Mouse (Mus musculus): ENCODE results near the gene Gm20388. TPM values are rescaled to one million over a fixed set of nuclear protein-coding genes. Genes with fewer than 3 reads are reported as not detected.
A peak's percentile ranks its signal among the peaks of the same experiment; 100 is the strongest.

The Gm20388 gene
- total RNA-seq, 1 experiment from 2014 or later: 10.0 TPM

DNA sequence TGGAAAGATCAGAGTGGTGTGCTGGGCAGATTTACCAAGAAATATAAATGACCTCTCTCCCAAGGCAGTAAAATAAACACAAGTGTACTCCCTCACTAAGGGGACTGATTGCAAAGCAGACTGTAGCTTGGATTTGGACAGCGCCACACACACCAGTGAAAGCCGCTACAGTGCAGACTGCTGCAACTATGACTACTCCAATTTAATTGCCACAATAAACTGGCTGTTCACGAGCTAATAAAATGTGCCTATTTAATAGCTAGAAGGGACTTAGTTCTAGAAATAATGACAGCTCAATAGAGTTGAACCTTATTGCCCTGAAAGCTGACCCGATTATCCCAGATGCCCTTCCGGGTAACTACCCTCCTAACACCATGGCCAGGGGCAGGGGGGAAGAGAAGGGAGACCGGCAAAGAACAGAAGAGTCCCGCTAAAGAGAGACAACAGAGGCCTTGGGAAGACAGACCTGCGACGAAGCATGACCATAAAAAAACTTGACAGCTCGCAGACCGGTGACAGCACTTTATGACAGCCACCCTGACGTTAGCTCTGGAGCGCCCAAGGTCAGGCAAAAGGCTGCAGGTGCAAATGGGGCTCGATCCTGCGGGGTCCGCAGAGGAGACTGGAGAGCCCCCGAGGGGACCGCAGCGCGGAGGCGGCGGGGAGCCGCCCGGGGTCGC lies 189.9 kb downstream of the Gm20388 start:
- no peak for ATAC-seq (replicated peaks; ENCODE audit: insufficient number of reproducible peaks, low FRiP score, low TSS enrichment, poor library complexity, severe bottlenecking)

DNA sequence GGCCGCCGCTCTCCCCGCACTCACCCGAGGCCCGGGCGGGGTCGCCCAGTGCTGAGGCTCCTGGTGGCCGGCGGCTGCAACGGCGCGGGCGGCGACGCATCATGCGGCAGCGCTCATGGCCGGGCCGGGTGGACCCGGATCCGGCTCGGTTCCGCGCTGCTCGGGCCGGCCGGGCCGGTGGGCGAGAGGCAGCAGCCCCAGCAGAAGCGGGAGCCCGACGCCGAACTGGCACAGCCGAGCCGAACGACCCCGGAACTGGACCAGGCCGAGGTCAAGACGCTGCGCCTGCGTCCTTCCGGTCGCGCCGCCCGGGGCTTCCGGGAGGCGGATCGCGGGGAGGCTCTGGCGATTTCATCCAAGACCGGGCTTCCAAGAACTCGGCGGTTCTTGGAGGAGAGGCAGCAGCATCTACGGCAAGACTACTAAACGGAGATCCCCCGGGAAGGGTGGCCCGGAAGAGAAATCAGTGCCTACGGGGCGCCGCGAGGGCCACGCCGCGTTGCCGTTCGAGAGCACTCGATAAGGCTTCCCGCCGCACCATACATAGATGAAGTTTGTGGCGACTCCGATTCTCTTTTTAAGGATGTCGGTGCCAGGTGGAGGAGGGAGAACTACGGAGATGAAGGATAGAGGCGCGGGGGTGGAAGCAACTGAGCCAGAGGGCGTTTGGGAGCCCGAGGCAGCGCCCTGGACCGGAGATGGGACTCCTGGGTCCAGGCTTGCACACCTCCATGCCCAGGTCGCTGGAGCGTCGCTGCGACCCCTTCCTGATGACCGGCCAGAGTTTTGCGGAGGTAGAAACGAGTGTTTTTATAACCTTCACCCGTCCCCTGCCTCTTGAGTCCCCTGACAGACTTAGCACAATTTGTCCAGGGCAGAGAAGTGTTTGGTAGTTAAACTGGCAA lies 190.7 kb downstream of the Gm20388 start, which contains the start of gene Zdhhc7:
Gene Zdhhc7 (minus strand): TSS at position 415 of the 905 bp plus-strand sequence.
- ATAC-seq (replicated peaks; ENCODE audit: insufficient number of reproducible peaks, low FRiP score, low TSS enrichment, poor library complexity, severe bottlenecking): peak; percentile 49

DNA sequence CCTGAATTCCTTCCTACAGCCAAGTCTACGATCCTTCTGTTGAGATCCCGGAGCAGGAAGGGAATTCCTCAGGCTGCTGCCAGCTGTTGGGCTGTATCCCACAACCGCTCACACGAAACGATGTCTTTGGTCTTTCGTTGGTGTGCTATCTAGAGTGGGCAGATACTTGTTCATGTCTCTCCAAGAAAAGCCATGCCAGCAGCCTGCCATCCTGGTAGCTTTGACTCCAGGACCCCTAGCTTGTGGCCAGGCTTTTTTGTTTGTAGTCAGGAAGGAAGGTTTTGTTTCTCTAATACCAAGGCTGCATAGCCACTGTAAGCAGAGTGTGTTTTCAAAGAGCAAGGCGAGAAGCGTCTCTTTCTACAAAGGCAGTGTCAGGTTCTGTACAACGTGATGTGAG lies 193.3 kb downstream of the Gm20388 start:
- no peak for ATAC-seq (replicated peaks; ENCODE audit: insufficient number of reproducible peaks, low FRiP score, low TSS enrichment, poor library complexity, severe bottlenecking)

DNA sequence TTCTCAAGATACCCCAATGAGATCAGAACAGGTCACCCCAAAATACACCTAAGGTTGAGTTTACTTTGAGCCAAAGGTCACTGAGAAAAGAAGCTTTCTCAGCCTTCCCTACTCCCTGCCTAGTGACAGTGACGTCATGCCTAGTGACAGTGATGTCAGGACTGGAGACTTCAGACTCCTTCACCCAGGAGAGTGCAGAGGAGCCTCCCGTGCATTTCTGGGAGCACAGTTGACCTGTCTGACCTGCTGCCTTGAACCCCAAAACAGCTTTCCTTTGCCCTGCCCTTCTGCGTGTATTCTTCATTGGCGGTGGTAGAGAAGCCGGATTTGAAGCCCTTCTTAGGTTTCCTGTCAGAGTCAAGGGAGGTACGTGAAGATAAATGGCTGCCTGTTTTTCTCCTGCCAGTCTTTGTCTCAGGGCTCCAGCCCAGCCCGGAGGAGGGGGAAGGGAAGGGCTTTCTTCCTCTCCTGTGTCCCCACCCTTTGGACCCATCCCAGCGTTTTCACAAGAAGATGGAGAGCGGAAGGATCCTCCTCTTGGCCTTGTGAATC lies 194.2 kb downstream of the Gm20388 start:
- ATAC-seq (replicated peaks; ENCODE audit: insufficient number of reproducible peaks, low FRiP score, low TSS enrichment, poor library complexity, severe bottlenecking): no peak

DNA sequence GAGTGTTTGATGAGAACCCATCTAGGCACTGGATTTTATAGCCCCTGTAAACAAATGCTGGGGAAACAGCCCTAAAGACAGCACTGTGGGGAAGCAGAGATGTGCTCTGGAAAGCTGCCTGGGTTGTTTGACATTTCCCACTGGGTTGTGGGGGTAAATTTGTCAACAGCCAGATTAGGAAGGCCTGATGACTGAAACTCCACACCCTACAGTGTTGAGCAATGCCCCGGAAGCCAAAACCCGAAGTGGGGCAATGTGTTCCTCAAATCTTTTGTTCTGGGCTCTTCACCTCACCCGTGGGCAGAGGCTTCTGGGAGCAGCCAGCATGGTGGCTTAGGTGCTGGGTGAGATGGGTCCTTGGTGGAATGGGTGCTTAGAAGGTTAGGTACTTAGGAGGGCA lies 198.5 kb downstream of the Gm20388 start:
- peak; percentile 46 for ATAC-seq (replicated peaks; ENCODE audit: insufficient number of reproducible peaks, low FRiP score, low TSS enrichment, poor library complexity, severe bottlenecking)

DNA sequence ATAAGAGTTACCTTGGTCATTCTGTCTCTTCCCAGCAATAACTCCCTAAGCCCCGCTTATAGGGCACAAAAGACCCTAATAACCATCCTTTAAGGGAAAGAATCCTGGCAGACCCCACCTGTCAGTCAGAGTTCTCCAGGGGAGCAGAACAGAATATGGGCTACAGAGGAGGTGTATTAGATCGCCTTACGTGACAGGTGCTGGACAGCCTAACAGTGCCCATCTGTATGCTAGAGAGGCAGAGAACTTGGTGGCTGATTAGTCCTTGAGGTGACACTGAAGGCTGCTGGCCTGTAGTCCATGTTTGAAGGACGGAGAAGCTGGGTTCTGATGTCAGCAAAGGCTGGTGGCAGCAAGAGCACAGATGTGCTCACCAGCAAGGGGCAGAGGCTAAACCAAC lies 200.3 kb downstream of the Gm20388 start:
- no peak for ATAC-seq (replicated peaks; ENCODE audit: insufficient number of reproducible peaks, low FRiP score, low TSS enrichment, poor library complexity, severe bottlenecking)

DNA sequence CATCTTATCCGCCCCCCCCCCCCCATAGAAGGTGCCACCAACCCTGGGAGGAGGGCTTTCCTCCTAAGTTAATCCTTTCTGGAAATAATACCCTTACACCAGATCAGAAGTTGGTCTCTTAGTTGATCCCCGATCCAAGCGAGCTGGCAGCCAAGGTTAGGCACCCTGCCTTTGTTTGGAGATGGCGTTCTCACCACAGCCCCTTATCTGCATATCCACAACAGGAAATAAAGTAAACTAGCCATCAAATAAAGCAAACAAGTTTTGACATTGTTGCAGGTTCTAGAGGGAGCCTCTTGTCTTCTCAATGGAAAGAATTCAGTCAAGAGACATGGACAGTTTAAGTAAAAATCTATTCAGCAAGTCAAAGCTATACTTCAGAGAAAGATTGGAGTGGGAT lies 200.7 kb downstream of the Gm20388 start:
- no peak for ATAC-seq (replicated peaks; ENCODE audit: insufficient number of reproducible peaks, low FRiP score, low TSS enrichment, poor library complexity, severe bottlenecking)

DNA sequence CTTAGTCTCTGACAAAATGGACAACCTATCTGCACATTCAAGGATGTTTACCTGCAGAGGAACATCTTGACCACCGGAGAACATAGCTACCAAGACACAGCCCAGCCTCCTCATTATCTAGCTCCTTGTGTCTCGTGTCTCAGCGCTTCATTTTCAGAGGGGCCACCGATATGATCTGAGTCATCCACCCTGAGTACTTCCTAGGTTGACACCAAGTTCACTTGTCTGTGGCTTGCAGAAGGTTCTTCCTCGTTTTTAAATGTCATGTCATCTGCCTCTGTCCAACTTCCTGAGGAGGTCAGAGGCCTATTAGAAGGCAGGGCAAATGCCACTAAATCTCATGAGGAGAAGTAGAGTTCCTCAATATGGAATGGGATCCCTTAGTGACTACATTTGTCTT lies 201.9 kb downstream of the Gm20388 start:
- peak; percentile 57 for ATAC-seq (replicated peaks; ENCODE audit: insufficient number of reproducible peaks, low FRiP score, low TSS enrichment, poor library complexity, severe bottlenecking)

DNA sequence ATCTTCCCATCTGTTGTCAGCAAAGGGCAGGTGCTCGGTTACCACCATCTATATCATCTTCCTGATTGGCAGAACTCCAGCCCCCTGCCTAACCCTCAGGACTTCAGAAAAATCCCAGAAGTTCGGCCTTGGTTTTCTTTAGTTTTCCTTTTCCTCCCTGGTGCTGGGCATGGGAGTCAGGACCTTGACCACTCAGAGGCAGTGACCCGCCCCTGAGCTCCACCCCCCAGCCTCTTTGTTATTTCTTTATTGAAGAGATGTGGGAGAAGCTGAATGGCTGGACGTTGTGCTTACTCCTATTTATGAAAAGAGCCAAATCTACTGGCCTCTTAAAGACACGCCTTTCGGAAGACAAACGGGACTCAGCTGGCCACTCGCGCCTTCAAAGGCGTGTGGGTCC lies 202.7 kb downstream of the Gm20388 start:
- peak; percentile 4; the same call in 1 of the 2 replicates for ATAC-seq (replicated peaks; ENCODE audit: insufficient number of reproducible peaks, low FRiP score, low TSS enrichment, poor library complexity, severe bottlenecking)

DNA sequence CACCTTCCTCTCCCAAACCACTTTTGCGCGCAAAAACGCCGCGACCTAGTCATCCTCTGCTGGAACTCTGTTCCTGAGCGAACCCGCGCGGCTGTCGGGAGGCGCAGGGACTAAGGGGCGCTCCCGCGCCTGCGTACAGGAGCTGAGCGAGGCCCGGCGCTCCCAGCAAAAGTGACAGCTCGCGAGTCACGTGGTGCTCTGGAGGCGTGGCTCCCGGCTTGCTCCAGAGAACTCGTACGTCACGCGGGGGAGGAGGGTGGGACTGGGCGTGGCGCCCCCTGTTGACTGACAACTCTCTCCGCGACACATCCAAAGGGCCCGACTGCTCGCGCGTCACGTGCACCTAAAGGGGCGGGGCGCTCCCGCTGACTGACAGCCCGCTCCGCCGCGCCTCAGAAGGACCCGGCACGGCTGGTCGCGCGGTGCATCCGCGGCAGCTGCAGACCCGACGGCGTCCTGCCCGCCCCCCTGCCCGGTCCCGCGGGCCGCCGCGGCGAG lies 203.2 kb downstream of the Gm20388 start, which contains the start of gene 6430548M08Rik:
Gene 6430548M08Rik (plus strand): TSS at position 395 of the 498 bp plus-strand sequence.
- ATAC-seq (replicated peaks; ENCODE audit: insufficient number of reproducible peaks, low FRiP score, low TSS enrichment, poor library complexity, severe bottlenecking): peak; percentile 69

DNA sequence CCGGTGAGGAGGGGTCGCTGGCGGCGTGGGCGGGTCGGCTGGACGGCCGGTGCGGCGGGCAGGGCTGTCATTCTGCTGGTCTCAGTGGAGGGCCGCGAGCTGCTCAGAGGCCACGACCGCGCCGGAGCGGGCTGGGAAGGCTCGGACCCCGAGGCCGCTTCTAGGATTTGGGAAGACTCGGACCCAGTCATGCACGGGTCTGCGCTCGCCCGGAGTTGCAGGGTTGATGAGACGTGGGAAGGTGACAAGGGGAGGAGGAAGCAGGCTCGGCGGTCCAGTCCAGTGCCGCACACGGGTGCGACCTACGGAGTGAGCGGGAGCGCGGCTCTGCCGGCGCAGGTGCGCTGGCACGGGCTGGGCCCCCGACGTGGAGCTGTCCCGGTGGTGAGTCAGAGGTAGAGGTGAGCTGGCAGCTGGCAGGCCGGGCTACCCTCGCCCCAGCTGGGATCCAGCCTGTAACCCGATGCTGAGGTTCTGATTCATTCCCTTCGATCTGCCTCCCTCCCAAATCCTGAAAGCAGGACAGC lies 203.7 kb downstream of the Gm20388 start:
- no peak for ATAC-seq (replicated peaks; ENCODE audit: insufficient number of reproducible peaks, low FRiP score, low TSS enrichment, poor library complexity, severe bottlenecking)

DNA sequence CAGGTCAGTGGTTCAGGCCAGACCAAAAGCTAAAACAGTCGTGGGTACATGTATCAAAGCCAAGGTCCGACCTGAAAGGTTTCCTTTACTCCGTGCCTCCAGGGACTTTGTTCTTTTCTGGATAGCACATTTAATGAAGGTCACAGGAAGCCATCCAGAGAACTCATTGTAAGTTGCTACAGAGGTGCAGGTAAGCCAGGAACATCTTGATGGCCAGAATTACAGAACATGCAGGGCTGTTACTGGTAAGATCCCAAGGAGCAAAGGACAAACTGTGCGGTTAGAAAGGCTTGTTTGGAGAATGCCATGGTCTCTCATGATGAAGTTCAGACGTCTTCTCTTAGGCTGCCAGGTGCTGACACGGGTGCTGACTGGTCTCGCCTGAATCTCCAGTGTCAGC lies 206.0 kb downstream of the Gm20388 start:
- no peak for ATAC-seq (replicated peaks; ENCODE audit: insufficient number of reproducible peaks, low FRiP score, low TSS enrichment, poor library complexity, severe bottlenecking)

DNA sequence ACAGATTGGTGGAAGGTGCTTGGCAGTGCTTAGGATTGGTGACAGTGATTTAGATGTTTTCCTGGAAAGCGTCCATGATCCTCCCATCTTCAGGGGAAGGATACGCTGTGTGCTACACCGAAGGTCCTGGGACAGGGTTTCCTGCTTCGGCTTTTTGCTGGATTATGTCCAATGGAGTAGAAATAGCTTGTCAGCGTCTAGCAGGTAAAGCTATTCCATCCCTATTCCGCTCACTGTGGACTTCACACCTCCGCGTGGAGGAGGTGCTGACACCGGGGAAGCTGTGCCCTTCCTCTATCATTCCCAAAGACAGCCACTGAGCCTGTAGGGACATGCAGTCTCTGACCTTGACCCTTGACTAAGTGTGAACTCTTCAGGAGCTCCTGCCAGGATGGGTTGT lies 207.5 kb downstream of the Gm20388 start:
- no peak for ATAC-seq (replicated peaks; ENCODE audit: insufficient number of reproducible peaks, low FRiP score, low TSS enrichment, poor library complexity, severe bottlenecking)

DNA sequence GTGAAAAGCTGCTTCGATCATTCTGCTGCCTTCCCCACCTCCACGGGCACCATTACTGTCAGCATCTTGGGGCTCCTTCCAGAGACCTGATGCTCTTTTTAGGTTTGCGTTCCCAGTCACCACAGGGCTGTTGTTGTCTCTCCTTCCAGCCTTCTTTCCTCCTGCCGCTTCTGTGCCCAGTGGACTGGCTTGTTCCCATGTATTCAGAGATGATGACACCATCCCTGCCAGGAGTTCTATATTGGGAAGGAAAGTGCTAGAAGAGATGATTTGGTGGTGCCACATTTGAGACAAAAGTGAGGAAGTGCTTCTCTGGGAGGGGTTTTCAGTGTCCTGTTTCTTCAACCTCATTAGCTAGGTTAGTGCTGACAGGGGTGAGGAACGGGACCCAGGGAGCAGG lies 208.2 kb downstream of the Gm20388 start:
- ATAC-seq (replicated peaks; ENCODE audit: insufficient number of reproducible peaks, low FRiP score, low TSS enrichment, poor library complexity, severe bottlenecking): no peak

DNA sequence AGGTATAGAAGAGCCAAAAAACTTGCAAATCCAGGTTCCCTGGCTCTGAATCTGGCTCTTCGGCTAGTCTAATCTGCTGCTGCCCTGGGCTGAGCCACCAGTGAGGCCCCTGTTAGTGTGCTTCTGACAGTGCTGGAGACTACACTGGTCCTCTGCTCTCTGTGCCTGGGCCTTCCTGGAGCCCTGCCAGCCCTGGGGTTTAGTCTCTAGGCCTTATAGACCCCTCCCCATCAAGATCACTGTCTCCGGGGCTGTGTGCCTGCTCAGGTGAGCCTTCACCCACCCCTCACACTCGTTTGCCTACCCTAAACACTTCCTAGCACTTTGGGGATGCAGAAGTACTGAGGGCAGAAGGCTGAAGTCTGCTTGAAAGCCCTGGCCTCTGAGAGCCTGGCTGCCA lies 208.8 kb downstream of the Gm20388 start:
- ATAC-seq (replicated peaks; ENCODE audit: insufficient number of reproducible peaks, low FRiP score, low TSS enrichment, poor library complexity, severe bottlenecking): no peak

DNA sequence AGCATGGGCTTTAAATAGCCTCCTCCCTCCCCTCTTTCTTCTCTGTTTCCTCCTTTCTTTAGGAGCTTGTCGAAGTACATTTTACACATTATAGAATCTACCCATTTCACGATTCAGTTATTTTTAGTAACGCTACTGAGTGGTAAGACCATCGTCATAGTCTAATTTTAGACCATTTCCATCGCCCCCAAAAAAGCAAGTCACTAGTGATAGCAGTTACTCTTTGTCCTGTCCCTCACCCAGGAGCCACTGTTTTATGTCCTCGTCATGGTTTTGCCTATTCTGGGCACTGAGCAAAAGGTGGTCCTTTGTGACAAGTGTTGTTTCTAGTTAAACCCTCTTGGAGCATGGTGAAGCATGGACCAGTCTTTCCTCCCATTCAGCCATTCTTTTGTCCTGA lies 209.3 kb downstream of the Gm20388 start:
- ATAC-seq (replicated peaks; ENCODE audit: insufficient number of reproducible peaks, low FRiP score, low TSS enrichment, poor library complexity, severe bottlenecking): no peak

DNA sequence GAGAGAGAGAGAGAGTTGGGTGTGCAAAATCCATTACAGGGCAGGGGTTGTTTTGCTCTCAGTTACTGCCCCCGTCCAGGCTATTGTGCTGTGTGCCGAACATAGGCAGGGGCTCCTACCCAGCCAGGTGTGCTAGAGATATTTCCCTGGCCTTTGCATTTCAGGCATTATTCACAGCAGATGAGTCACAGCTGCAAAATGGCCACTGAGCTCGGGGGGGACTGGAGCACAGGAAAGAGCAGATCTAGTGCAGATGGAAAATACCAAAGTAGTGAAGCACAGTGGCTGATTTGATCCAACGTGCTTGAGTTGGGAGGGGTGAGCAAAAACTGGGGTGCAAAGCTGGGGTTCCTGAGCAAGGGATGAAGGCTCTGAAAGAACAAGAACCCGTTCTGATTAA lies 210.3 kb downstream of the Gm20388 start:
- no peak for ATAC-seq (replicated peaks; ENCODE audit: insufficient number of reproducible peaks, low FRiP score, low TSS enrichment, poor library complexity, severe bottlenecking)

DNA sequence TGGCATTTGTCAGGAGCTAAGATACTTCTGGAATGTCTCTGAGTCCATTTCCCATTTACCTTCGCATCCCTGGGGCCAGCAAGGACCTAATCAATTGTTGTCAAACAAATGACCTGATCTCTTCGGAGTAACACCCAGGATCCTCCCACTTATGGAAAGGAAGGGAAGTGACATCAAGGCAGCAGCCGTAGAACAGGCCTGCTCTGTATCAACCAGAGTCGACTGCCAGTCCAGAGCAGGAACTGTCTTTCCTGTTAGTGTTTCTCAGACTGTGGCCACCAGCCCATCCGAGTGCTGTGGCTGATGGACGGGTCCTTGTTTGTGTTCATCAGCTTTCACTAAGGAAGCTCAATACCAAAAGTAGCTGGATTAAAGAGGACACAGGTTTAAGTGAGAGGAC lies 213.6 kb downstream of the Gm20388 start:
- ATAC-seq (replicated peaks; ENCODE audit: insufficient number of reproducible peaks, low FRiP score, low TSS enrichment, poor library complexity, severe bottlenecking): no peak

DNA sequence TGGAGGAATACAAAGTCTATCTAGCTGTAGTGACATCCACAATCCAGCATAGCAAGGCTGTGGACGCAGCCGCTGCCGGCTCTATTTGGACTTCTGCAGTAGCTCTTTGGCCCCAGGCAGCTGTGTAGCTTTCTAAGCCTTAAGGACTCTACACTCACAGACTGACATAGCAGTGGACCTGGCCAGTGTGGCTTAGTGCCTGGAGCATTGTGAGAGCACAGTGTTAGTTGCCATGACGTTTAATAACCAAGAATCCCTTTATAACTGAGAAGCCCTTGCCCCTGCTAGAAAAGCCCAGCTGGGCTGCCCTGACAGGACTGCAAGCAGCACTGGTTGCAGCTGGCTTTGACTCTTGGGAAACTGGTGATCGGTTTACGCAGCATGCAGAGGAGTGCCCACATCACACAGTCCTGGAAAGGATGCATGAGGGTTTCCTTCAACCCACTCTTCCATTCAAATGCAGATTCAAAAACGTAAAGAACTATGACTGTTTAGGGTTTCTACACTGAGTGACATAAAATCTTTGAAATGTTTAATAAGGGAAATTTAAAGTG lies 214.3 kb downstream of the Gm20388 start:
- no peak for ATAC-seq (replicated peaks; ENCODE audit: insufficient number of reproducible peaks, low FRiP score, low TSS enrichment, poor library complexity, severe bottlenecking)

Data from monocyte, adult 5-6 weeks (primary cell).